Mouse (Mus musculus): ENCODE data around the gene Eif4ebp2.

DNA sequence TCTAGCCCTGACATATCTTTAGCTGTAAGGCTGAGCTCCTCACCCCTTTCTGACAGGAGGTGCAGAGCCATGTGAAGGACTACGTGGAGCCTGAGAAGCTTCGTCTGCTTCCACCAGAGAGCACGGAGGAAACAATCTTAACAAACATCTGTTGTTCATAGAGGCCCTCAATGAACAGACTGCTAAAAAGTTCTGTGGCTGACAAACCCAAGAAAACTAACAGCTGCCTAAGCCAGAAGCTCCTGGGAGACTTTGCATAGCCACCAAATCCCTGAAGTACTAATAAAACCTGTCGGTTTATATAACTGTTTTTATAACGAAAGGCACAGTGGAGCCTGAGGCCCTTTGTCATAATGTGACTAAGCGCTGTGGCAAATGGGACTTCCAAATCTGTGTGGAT lies 9.0 kb downstream of the Eif4ebp2 start:
- TF ChIP-seq POLR2A (IDR thresholded peaks at IDR 0.05; ENCODE audit: low read depth, low read length) (no peak), CTCF (conservative IDR thresholded peaks at IDR 0.05; ENCODE audit: insufficient read depth, insufficient read length, low read depth, low read length) (no peak)

Measured in kidney, adult 2 months (tissue).